Mouse (Mus musculus): ENCODE measurements around the gene Kremen1. TPM values are rescaled to one million over a fixed set of nuclear protein-coding genes. Genes with fewer than 3 reads are reported as not detected.

Gene Kremen1
- polyA plus RNA-seq, 1 experiment: 13.4 TPM

DNA sequence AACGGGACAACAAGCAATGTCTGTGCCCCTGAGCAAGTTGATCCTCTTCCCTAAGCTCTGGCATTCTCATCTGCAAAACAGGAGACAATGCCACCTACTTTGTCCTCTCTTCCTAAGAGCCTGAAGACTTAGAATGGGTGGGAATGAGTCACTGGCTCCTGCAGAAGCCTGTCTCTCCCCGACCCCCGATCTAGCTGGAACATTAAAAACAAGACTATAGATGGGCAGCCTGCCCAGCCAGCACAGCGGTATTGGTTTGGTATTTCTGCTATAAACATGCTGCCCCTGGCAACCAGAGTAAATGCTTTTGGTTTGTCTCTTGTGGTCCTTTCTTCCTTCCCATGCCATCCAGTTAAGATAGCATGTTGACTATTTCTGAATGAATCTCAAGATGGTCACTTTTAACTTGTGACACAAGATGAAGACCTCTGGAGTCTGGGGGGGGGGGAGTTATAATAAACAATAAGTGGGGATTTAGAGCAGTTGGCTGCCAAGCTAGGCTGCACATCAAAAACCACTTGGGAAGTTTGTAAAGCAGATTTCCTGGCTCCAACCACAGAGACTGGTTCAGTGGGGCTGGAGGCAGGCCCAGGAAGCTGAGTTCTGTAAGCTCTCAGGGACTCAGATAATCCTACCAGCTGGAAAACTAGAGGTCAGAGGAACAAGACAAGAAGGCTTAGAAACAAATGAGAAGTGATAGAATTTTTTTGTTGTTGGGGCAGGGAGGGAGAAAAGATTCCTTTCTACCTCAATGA lies 28.6 kb upstream of the Kremen1 start:
- Histone ChIP-seq H3K4me3 (ENCODE audit: insufficient read depth, low read length) (no peak overlapping the region), H3K27ac (ENCODE audit: insufficient read depth, low read depth, low read length) (no peak overlapping the region), H3K4me1 (ENCODE audit: control insufficient read depth, insufficient read depth, low read length) (peaks cover 19% of the 10 kb centered on the region)
- TF ChIP-seq CTCF (IDR thresholded peaks at IDR 0.05; ENCODE audit: low read depth, low read length) (no peak), POLR2A (IDR thresholded peaks at IDR 0.05; ENCODE audit: borderline replicate concordance, low read depth, low read length) (no peak)

DNA sequence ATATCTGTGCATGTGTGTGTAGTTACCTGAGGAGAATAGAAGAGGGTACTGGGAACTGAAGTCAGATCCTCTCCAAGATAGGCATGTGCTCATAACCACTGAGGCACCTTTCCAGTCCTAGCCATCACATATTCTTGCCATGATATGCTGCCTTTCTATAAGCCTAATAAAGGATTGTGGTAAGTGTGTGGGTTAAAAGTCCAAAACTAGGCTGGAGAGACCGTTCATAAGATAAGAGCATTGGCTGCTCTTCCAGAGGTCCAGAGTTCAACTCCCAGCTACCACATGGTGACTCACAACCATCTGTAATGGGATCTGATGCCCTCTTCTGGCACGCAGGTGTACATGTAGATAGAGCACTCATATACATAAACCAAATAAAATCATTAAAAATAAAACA lies 22.6 kb upstream of the Kremen1 start:
- Histone ChIP-seq H3K4me1 (ENCODE audit: control insufficient read depth, insufficient read depth, low read length) (peaks cover 17% of the 10 kb centered on the region), H3K4me3 (ENCODE audit: insufficient read depth, low read length) (no peak overlapping the region), H3K27ac (ENCODE audit: insufficient read depth, low read depth, low read length) (no peak overlapping the region)
- no peak for TF ChIP-seq CTCF (IDR thresholded peaks at IDR 0.05; ENCODE audit: low read depth, low read length)
- TF ChIP-seq POLR2A (IDR thresholded peaks at IDR 0.05; ENCODE audit: borderline replicate concordance, low read depth, low read length): no peak

GRCm38 (mm10) chr11:5280932-5281331 lies 19.6 kb upstream of the Kremen1 start:
- Histone ChIP-seq H3K4me3 (ENCODE audit: insufficient read depth, low read length) (no peak overlapping the region), H3K4me1 (ENCODE audit: control insufficient read depth, insufficient read depth, low read length) (no peaks in the 10 kb centered on the region), H3K27ac (ENCODE audit: insufficient read depth, low read depth, low read length) (no peak overlapping the region)
- no peak for TF ChIP-seq CTCF (IDR thresholded peaks at IDR 0.05; ENCODE audit: low read depth, low read length)
- no peak for TF ChIP-seq POLR2A (IDR thresholded peaks at IDR 0.05; ENCODE audit: borderline replicate concordance, low read depth, low read length)

GRCm38 (mm10) chr11:5278463-5278862 lies 17.1 kb upstream of the Kremen1 start:
- Histone ChIP-seq H3K27ac (ENCODE audit: insufficient read depth, low read depth, low read length) (no peak overlapping the region), H3K4me1 (ENCODE audit: control insufficient read depth, insufficient read depth, low read length) (peaks cover 6% of the 10 kb centered on the region), H3K4me3 (ENCODE audit: insufficient read depth, low read length) (no peak overlapping the region)
- no peak for TF ChIP-seq CTCF (IDR thresholded peaks at IDR 0.05; ENCODE audit: low read depth, low read length)
- TF ChIP-seq POLR2A (IDR thresholded peaks at IDR 0.05; ENCODE audit: borderline replicate concordance, low read depth, low read length): no peak

- H3K4me3 ChIP-seq (ENCODE audit: insufficient read depth, low read length): no peak overlapping the region
- TF ChIP-seq POLR2A (IDR thresholded peaks at IDR 0.05; ENCODE audit: borderline replicate concordance, low read depth, low read length) (no peak), CTCF (IDR thresholded peaks at IDR 0.05; ENCODE audit: low read depth, low read length) (no peak)
- H3K27ac ChIP-seq (ENCODE audit: insufficient read depth, low read depth, low read length): no peak overlapping the region
- H3K4me1 ChIP-seq (ENCODE audit: control insufficient read depth, insufficient read depth, low read length): peaks cover 13% of the 10 kb centered on the region
These were observed 16.1 kb upstream of the Kremen1 start for GRCm38 (mm10) chr11:5277307-5277971.

DNA sequence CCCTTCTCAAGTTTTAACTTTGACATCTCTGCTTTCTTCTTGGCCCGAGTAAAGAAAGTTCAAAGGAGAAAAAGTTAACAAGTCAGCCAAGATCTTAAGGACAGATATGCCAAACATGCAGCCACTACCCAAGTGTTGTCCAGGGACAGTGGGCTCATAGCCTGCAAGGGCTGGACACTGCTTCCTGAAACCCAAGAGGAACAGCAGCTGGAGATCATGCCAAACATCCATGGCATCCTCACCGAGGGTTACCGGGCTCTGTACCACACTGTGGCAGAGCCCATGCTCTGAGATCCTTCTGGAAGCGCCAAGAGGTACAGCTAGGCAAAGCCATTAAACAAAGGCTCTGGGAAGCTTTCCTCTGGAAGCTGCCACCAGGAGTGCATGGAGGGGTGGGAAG lies 13.9 kb upstream of the Kremen1 start:
- H3K4me1 ChIP-seq (ENCODE audit: control insufficient read depth, insufficient read depth, low read length): peaks cover 31% of the 10 kb centered on the region
- TF ChIP-seq CTCF (IDR thresholded peaks at IDR 0.05; ENCODE audit: low read depth, low read length): no peak
- no peak for TF ChIP-seq POLR2A (IDR thresholded peaks at IDR 0.05; ENCODE audit: borderline replicate concordance, low read depth, low read length)
- H3K4me3 ChIP-seq (ENCODE audit: insufficient read depth, low read length): no peak overlapping the region

DNA sequence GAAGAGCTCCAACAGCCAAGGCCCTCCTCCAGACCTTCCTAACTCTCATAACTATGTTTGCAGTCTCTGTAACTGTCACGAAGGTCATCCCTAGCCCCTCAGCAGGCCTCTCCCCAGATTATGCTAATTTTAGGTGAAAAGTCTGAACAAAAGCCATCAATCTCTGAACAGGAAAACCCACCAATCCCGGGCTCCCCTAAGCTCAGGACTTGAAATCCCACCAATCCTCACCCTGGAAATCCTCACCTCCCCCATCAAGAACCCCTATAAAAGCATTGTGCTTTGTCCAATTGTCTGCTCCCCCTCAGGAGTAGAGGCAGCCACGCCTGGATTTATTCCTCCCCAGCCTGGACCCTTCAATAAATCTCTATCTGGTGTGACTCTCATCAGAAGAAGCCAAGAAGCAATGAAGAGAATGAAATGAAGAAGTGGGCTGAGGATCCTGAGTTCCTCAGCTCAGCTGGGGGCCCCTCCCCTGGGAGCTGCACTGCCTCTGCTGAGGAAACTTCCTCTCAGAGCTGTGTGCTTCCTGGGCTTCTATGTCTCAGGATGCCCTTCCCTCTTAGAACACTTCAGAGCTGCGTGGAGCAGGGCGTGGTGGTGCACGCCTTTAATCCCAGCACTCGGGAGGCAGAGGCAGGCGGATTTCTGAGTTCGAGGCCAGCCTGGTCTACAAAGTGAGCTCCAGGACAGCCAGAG lies 11.3 kb upstream of the Kremen1 start:
- Histone ChIP-seq H3K27ac (ENCODE audit: insufficient read depth, low read depth, low read length) (no peak overlapping the region), H3K4me1 (ENCODE audit: control insufficient read depth, insufficient read depth, low read length) (peaks cover 31% of the 10 kb centered on the region), H3K4me3 (ENCODE audit: insufficient read depth, low read length) (no peak overlapping the region)
- TF ChIP-seq CTCF (IDR thresholded peaks at IDR 0.05; ENCODE audit: low read depth, low read length) (no peak), POLR2A (IDR thresholded peaks at IDR 0.05; ENCODE audit: borderline replicate concordance, low read depth, low read length) (no peak)

More for the DNA sequence above, 13.9 kb upstream of the Kremen1 start:
- no peak overlapping the region for H3K27ac ChIP-seq (ENCODE audit: insufficient read depth, low read depth, low read length)

DNA sequence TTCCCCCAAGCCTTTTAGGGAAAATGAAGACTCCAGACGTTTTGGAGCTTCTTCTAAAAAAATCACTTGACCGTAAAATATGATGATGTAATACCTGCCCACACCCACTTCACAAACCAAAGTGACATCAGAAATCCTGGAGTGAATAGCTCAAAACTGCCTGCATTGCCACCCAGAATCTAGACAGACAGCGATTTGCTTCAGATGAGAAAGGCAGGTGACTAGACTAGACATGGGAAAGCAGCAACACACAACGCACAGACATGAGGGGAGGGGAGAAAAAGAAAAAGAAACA lies 10.7 kb upstream of the Kremen1 start:
- Histone ChIP-seq H3K4me1 (ENCODE audit: control insufficient read depth, insufficient read depth, low read length) (peaks cover 31% of the 10 kb centered on the region), H3K4me3 (ENCODE audit: insufficient read depth, low read length) (no peak overlapping the region), H3K27ac (ENCODE audit: insufficient read depth, low read depth, low read length) (no peak overlapping the region)
- no peak for TF ChIP-seq CTCF (IDR thresholded peaks at IDR 0.05; ENCODE audit: low read depth, low read length)
- TF ChIP-seq POLR2A (IDR thresholded peaks at IDR 0.05; ENCODE audit: borderline replicate concordance, low read depth, low read length): no peak

GRCm38 (mm10) chr11:5271274-5272065 lies 10.1 kb upstream of the Kremen1 start:
- no peak overlapping the region for H3K4me3 ChIP-seq (ENCODE audit: insufficient read depth, low read length)
- TF ChIP-seq POLR2A (IDR thresholded peaks at IDR 0.05; ENCODE audit: borderline replicate concordance, low read depth, low read length) (no peak), CTCF (IDR thresholded peaks at IDR 0.05; ENCODE audit: low read depth, low read length) (no peak)
- H3K4me1 ChIP-seq (ENCODE audit: control insufficient read depth, insufficient read depth, low read length): peaks cover 31% of the 10 kb centered on the region
- no peak overlapping the region for H3K27ac ChIP-seq (ENCODE audit: insufficient read depth, low read depth, low read length)

All from bone marrow macrophage, adult 2 months (primary cell).